Mouse (Mus musculus) adrenal gland, postnatal 10 days (tissue): ENCODE measurements at regions not wholly inside any gene's neighbourhood (a gene's known extent, or its start where the extent isn't known, plus 50 kb on each side); places are given as distances from the start of the nearest gene placed in this dataset.

ENCODE experiments used
- DNase-seq: peaks from one replicate; pipeline ENCODE4 v3.0.0; 2021; ENCODE audit warnings: mixed read lengths

DNA sequence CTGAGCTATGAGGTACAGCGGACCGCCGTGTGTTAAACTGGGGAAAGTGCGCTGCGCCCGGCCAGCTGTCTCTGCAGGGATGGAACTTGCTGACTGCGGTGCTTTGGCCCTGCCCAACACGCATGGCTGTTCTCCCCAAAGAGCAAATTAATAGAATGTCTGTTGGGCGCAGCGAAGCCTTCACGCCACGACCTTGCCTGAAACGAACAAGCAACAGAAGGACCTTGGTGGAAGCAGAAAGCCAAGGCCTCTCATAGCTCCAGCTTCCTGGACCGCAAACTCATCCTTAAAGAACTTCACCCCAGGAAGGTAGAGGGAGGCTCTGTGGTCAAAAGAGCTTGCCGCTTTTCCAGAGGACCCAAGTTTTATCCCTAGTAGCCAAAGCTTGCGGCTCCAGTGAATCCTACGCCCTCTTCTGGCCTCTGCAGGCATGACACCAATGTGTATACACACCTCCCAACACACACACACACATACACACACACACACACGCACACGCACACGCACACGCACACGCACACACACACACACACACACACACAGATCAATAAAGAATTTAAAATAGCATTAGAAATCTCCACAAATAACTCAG lies 110.2 kb upstream of the Ctnnb1 start:
- DNase-seq: peak; percentile 43

DNA sequence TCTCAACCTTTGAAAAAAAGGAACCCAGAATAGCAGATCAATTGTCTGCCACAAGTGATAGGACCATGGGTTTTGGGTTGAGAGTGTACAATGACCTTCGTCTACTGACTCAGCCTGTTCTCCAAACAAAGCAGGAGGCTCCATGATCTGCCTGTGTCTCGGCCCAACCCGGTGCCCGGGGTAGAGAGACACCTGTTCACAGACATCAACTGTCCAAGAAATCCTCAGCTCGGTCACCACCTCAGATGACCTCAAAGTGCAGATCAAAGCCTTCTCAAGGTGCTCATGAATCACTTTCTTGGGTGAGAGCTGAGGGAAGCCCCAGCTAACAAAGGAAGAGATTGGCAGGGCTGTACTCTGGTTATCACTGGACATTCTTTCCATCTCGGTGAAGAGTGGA lies 108.1 kb upstream of the Ctnnb1 start:
- DNase-seq: no peak

DNA sequence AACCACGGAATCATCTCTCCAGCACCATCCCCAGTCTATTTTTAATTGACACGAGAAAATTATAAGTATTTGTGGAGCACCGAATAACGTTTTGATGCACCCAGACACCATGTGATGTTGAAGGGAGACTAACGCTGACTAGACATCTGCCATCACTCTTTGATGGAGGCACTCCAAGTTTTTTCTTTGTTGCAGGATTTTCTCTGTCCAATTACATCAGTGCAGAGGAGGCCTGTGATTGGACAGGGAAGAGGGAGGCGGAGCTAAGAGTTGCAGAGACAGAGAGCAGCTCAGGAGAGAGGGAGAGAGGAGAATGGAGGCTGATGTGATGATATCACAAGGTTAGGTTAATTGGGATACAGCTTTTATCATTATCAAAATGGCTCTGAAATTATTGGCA lies 105.6 kb upstream of the Ctnnb1 start:
- DNase-seq: no peak

DNA sequence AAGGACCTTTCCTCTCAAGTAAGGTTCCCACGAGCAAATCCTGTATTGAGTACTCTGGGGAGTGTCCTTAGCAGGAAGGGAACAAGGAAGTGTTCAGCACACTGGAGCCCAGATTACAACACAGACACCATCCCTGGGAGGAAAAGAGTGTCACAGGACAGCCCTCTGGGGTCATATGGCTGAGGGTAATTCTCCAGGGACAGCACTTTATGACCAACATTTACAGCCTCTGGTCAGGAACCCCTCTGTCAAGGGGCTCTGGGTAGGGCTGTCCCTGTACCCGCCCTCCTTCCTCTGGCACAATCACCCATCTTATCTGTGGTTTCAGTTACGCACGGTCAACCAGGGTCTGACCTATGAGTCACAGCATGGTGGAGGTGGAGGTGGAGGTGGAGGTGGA lies 102.8 kb upstream of the Ctnnb1 start:
- DNase-seq: no peak

DNA sequence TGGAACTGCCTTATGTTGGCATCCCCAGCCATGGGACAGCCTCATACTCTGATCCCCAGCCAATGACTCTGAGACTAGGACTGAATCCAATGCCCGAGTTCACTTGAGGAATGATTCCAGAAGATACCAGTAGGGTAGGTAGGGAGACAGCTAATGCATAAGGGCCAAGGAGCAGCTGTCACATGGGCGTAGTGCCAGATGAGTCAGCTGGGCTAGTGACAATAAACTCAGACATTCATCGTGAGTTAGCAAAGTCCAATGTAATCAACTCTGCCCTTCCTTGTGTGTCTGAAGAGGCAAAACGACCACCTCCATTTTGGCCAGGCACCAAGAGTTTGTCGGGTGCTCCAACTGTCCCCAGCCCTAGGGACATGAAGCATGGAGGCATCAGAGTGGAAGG lies 98.5 kb upstream of the Ctnnb1 start:
- peak; percentile 85 for DNase-seq

DNA sequence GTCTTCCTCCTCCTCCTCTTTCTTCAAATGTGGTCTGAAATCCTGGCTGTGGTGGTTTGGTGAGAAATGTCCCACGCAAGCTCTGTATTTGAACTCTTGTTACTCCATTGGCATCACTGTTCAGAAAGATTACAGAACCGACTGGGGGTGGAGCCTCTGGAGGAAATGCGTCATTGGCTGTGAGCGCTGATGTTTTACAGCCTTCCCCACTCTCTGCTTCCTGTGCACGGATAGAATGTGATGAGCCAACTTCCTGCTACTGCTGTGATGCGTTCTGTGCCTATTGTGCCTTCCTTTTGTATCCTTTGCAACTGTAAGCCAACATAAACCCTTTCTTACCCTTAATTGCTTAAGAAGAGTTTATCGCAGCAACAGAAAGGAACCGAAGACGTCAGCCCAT lies 94.8 kb upstream of the Ctnnb1 start:
- no peak for DNase-seq

DNA sequence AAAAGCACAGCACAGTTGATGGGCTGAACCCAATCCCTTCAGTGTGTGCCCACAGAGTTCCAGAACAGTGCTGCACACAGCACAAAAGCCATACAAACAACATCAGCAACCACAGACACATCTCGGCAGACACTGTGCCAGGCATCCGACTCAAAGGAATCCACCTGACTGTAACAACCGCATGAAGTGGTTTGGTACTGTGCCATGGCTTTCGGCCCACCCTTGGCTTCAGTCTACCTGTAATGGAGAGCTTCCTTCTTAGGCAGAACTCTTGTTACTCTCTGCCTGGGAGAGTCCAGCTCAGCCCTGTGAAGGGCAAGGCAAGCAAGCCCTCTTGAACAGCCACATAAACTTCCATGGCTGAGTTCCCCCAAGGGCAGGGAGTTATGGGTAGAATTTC lies 93.4 kb upstream of the Ctnnb1 start:
- no peak for DNase-seq

DNA sequence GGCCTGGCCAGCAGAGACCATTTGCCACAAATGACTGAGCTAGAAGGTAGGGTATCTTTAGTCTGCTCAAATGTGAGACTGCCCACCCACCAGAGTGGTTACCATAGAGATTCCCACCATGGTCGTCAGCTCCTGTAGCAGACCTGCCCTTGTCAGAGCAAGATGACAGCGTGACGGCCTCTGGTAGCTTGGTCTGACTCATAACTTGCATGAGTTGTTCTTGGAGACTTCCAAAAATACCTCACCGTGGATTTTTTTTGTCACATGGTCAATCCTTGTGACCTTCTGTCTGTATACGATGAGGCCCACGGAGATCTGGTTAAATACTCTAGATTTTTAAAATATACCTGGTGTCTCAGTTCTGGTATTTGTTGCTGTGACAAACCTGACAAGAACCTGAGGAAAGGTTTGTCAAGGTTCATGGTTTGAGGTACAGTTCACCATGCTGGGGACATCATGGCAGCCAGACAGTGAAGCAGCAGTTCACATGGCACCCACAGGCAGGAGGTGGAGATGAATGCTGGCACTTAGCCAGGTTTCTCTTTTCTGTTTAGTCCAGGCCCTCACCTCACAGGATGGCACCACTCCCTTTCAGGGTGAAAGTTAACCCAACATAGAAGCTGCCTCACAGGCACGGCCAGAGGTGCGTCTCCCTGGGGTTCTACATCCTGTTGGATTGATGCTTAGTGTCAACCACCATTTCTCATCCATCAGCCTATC lies 91.4 kb upstream of the Ctnnb1 start:
- DNase-seq: no peak

DNA sequence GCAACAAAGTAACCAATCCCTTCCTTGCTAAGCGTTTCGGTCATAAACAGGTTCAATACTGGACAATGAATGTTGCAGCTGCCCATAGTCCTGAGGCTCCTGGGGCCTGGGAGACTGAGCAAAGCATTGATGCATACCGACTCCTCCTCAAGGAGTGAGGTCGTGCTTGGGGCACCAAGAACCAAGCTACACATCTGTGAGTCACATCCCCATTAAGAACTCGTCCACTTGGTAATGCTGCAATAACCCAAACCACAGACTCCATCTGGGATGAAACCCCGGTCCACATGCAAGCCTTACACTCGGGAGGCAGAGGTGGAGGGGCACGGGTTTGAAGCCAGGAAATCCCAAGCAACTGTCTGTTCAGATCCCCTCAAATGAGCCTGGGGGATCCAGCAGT lies 85.3 kb upstream of the Ctnnb1 start:
- DNase-seq: no peak

DNA sequence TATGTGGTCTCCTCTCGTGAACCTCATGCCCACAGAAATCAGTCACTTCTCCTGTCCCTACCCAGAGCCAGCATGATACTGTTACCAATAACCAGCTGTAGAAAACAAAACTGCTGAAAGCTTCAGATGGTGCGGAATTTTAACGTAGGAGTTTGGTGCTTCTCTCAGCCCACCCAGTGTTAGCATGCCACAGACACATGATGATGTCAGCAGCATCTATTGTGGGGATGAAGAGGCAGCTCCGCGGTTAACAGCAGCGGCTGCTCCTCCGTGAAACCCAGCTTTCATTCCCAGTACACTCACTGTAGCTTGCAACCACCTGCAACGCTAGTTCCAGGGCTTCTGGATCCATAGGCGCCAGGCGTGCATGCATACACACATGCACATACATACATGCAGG lies 83.5 kb upstream of the Ctnnb1 start:
- no peak for DNase-seq

DNA sequence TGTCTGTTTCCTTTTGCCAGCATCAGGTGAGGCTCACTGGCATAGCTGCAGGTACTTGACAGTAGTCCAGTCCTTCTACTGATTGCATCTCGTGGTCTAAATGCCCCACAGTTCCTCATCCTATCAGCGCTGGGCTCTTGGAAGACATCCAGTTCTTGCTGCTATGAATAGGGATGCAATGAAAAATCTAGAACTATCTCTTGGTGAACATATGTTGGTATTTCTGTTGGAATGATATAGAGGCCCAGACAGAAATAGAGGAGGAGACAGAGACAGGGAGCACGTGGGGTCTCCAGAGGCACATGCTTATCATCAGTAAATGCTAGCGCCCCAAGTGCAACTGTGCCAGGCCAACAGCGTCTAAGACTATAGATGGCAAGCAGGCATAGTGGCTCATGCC lies 81.4 kb upstream of the Ctnnb1 start:
- no peak for DNase-seq

DNA sequence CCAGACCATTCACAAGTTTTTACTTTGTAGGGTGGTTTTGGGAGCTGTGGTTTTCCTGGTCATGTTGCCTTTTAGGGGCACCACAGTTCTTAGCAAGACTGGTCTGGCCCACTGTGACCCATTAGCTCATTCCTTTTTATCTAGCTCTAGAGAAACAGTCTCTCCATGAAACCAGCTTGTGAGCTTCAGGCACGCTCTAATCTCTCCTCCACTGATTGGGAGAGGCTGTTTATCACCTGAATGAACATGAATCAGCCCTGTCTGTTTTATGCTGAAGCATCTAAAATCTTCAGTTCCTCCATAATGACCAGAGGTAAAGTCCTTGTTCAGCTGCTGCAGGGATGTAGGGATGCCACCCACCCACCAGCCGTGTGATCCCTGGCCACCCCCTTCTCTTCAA lies 80.1 kb upstream of the Ctnnb1 start:
- no peak for DNase-seq

DNA sequence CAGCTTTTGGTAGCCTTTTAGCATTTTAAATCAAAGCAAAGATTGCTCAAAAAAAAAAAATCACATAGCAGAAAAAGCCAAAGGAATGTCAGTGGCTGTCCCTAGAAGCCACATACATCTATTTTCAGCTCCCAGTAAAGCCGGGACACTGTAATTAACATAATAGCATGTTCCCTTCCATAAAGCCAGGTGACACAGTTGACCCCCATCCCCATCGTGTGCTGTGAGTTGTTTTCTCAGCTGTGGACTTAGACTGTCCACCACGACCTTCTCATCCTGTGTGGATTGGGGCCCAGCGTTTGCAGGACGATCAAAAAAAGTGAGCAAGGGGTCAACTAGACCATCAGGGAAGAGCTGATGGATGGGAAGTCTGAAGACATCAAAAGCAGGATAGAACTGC lies 78.9 kb upstream of the Ctnnb1 start:
- DNase-seq: no peak

DNA sequence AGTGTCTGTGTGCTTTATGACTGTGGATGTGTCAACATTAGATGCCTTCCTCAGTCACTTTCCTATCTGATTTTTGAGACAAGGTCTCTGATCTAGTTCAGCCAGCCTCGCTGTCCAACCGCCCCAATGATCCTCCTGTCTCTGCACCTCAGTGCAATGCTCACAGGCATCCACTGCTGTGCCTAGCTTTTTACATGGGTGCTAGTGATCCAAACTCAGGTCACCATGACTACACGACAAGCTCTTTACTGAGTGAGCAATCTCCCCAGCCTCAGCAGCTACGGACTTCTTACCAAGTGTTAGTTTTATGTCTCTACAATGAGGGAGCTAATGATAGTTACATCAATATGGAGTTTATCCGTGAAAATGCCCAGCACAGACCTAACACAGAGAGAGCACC lies 77.1 kb upstream of the Ctnnb1 start:
- DNase-seq: no peak

DNA sequence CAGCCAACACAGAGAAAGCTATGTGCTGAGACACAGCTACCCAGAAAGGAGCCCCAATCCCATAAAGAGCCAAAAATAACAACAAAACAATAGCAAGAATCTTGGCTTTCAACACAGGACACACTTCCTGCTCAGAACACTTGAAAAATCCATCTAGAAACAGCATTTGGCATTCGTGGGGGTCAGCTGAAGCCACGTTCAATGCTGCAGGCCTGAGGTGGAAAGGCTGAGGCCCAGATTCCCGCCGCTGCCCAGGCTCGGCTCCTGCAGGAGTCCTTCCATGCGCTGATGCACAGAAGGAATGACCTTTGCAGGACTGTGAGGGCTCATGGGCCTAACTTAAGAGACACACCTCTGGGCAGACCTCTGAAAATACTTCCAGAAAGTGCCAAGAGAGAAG lies 76.4 kb upstream of the Ctnnb1 start:
- peak; percentile 30 for DNase-seq

DNA sequence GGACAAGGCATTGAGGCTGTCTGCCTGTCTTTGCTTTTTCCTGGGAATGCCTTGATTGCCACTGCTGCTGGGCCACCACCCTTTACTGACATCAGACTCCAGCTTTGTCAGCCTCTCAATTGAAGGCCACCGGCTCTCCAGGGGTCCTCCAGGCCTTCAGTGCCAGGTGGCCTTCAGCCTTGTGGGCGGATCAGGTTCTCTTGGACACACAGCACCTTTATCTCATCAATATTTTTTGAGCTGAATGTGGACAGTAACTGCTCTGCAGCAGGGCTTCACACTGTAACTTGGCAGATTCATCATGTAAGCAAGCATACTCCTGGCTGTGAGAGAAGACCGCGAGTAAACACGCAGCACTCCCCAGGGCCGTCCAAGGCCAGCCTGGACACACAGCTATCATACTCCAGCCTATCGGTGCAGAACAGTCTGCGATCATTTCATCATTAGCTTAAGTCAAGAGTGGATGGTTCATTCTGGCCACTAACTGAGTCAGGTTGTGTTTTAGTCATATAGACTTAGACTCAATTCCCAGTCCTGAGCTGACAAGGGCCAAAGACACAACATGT lies 75.9 kb upstream of the Ctnnb1 start:
- peak; percentile 51 for DNase-seq

DNA sequence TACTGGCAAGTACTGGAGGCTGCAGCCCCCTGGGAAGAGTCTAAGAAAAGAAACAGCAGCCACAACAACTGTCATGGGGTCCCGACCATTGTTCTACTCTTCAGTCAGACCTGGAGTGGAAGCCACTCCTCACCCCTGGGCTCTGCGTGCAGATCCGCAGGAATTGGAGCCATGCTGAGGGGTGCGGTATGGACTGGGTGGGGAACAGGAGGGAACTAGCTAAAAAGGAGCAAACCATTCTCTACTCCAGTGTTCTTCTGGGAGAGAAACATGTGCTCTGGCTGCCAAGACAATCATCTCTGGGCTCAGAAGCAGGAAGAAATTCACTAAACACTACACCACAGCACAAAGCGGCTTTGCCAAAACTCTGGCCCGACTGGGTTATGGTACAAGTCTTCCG lies 74.7 kb upstream of the Ctnnb1 start:
- no peak for DNase-seq

DNA sequence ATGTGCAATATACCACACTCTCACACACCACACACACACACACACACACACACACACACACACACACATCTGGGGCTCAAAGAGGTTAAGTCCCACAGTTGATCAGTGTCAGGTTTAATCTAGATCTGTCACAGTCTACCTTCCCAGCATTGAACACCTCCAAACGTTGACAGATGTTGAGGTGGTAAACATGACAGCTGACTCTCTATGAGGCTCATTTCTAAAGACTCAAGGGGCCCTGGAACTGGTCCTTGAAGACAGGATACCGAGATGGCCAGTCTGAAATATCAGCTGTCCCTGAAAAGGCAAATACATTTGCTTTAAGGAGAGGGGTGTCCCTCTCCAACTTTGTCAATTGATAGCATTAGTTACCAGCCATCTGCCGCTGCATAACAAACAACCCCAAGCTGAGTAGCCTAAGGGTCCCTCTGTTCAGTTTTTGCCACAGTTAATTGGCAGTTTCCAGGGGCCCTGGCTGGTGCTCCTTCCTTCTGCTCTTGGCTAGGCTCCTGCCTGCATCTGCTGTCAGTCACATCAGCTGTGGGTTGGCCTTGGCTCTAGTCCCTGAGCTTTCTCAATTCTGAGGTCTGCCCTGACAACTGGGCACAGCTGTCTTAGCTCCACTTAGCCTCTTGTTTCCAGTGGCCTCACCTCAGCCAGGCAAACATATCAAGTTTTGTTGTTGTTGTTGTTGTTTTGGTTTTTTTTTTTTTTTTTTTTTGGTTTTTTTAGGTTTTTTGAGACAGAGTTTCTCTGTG lies 73.5 kb upstream of the Ctnnb1 start:
- peak; percentile 69 for DNase-seq

DNA sequence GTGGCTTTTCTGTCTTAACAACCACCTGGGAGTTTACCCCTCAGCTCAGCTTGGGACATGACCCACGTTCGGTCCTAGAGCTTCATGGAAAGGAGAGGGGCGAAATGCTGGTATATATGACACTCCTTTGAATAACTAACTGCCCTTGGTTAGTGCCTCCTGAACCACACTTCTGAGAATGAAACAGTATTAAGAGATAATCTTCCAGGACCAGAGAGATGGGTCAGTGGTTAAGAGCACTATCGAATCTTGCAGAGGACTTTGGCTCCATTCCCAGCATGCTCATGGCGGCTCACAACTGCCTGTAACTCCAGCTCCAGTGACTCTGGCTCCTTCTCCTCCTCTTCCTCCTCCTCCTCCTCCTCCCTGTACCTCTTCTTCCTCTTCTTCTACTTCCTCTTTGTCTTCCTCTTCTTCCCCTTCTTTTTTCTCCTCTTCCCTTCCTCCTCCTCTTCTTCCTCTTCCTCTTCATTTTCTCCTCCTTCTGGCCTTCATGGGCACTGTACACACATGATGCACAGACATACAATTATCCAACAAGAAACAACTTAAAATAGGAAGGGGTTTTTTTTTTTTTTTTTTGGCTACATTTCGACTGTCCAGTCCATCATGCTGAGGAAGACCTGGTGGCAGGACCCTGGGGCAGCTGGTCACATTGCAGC lies 71.0 kb upstream of the Ctnnb1 start:
- no peak for DNase-seq

DNA sequence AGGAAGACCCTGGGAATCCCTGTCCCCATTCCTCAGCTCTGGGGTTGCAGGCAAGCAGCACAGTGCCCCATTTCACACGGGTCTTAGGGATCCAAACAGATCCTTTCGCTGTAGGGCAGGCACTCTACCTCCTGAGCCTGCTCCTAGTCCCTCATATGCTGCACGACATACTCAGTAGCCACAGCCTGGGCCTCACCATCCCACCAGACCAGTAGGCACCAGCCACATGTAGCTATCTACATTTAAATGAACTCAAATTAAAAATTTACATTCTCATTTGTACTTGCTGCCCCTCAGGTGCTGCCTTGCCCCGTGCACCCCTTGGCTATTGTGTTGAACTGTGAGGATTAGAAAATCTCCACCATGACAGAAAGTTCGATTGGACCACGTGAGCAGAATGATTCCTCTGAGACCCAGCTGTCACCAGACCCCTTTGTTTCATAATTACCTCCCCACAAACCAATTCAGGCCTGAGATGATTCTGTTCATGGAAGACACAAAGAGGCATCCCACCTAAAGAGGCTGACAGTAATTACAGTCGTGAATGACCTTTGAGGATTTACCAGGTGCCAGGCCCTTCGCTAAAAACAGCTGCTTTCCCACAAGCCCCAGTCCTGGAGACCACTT lies 67.9 kb upstream of the Ctnnb1 start:
- DNase-seq: no peak

DNA sequence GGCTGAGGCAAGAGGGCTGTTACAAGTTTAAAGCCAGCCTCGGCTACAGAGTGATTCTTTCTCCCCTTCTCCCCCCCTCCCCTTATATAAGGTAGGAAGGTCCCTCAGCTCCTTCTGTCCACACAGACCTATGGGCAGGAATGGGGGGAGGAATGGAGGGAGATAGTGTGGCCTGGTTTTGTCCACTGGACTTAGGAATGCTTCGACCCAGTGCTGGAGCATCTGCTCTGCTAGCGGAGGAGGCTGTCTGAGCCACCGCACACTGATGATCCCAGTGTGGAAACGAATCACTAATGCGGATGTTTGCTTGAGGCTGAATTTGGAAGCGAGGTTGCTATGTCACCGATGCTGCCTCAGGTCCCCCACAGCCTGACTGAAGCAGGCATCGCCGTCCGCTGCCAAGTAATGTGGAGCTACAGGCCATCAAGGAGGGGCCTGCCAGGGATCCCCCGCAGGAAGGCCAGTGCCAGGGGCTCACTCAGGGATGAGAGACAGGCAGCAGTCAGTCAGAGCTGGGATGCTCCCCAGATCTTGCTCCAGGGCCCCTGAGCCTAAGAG lies 67.1 kb upstream of the Ctnnb1 start:
- DNase-seq: no peak

DNA sequence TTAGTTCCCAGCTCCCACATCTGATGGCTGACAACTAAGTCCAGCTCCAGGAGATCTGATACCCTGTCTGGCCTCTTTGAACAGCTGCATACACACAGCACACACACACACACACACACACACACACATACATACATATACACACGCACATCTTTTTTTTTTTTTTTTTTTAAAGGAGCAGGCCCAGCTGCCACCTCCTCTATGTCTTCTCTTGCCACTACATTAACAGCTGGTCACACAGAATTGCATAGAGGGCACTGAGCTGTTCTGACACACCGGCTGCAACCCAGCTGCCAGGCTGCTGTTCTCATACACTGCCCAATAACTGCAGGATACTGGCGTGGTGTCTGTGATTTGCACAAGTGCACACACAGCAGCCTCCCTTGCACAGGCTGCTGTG lies 64.6 kb upstream of the Ctnnb1 start:
- no peak for DNase-seq
